Mouse (Mus musculus) lung, postnatal 4 days (tissue): ENCODE measurements at regions not wholly inside any gene's neighbourhood (a gene's known extent, or its start where the extent isn't known, plus 50 kb on each side); places are given as distances from the start of the nearest gene placed in this dataset.

Source experiments
- DNase-seq, 2 experiments: peaks; one replicate each; pipeline ENCODE4 v3.0.0; 2021

- no peak for DNase-seq
Observed at GRCm38 (mm10) chr14:87348825-87349224, 67.6 kb upstream of the Tdrd3 start.

- DNase-seq = no peak
Observed at GRCm38 (mm10) chr14:87365793-87366192, 50.6 kb upstream of the Tdrd3 start.
